Mouse (Mus musculus): Measurements from ENCODE around the gene Matn1. TPM values are rescaled to one million over a fixed set of nuclear protein-coding genes. Genes with fewer than 3 reads are reported as not detected.
A peak's percentile ranks its signal among the peaks of the same experiment; 100 is the strongest.

The Matn1 gene
- total RNA-seq (2022) = not detected

GRCm38 (mm10) chr4:130944112-130944511 lies at the start of gene Matn1:
TSS of gene Matn1 (plus strand) at chr4:130944385.
- DNase-seq (ENCODE audit: low spot score in 2 of 2) = no peak

- no peak for DNase-seq (ENCODE audit: low spot score in 2 of 2)
These were observed 48.5 kb upstream of the Matn1 start for GRCm38 (mm10) chr4:130895701-130896100.

- no peak for DNase-seq (ENCODE audit: low spot score in 2 of 2)
These were observed 47.8 kb upstream of the Matn1 start for GRCm38 (mm10) chr4:130896372-130896771.

GRCm38 (mm10) chr4:130899383-130899781 lies 44.8 kb upstream of the Matn1 start:
- no peak for DNase-seq (ENCODE audit: low spot score in 2 of 2)

GRCm38 (mm10) chr4:130899782-130900427 lies 44.3 kb upstream of the Matn1 start:
- peak in 1 of 2 experiments; percentile 49 for DNase-seq (ENCODE audit: low spot score in 2 of 2)

- no peak for DNase-seq (ENCODE audit: low spot score in 2 of 2)
These were observed 43.4 kb upstream of the Matn1 start for GRCm38 (mm10) chr4:130900746-130901145.

- no peak for DNase-seq (ENCODE audit: low spot score in 2 of 2)
These were observed 41.9 kb upstream of the Matn1 start for GRCm38 (mm10) chr4:130902289-130902781.

GRCm38 (mm10) chr4:130905025-130905424 lies 39.2 kb upstream of the Matn1 start:
- no peak for DNase-seq (ENCODE audit: low spot score in 2 of 2)

- no peak for DNase-seq (ENCODE audit: low spot score in 2 of 2)
These were observed 38.3 kb upstream of the Matn1 start for GRCm38 (mm10) chr4:130905882-130906281.

- DNase-seq (ENCODE audit: low spot score in 2 of 2) = peak; percentile 77 to 87
These were observed 37.9 kb upstream of the Matn1 start for GRCm38 (mm10) chr4:130906296-130906695.

GRCm38 (mm10) chr4:130907200-130908069 lies 36.8 kb upstream of the Matn1 start:
- no peak for DNase-seq (ENCODE audit: low spot score in 2 of 2)

- no peak for DNase-seq (ENCODE audit: low spot score in 2 of 2)
These were observed 36.1 kb upstream of the Matn1 start for GRCm38 (mm10) chr4:130908133-130908532.

- DNase-seq (ENCODE audit: low spot score in 2 of 2) = no peak
These were observed 34.9 kb upstream of the Matn1 start for GRCm38 (mm10) chr4:130909167-130909874.

- no peak for DNase-seq (ENCODE audit: low spot score in 2 of 2)
These were observed 33.5 kb upstream of the Matn1 start for GRCm38 (mm10) chr4:130910666-130911065.

GRCm38 (mm10) chr4:130912626-130913025 lies 31.6 kb upstream of the Matn1 start:
- no peak for DNase-seq (ENCODE audit: low spot score in 2 of 2)

- DNase-seq (ENCODE audit: low spot score in 2 of 2) = no peak
These were observed 31.1 kb upstream of the Matn1 start, which contains the start of gene Laptm5 for GRCm38 (mm10) chr4:130913077-130913476. TSS of gene Laptm5 (plus strand) at chr4:130913125.

- DNase-seq (ENCODE audit: low spot score in 2 of 2) = no peak
These were observed 30.7 kb upstream of the Matn1 start for GRCm38 (mm10) chr4:130913511-130913910.

GRCm38 (mm10) chr4:130914011-130914410 lies 30.2 kb upstream of the Matn1 start:
- DNase-seq (ENCODE audit: low spot score in 2 of 2) = no peak

- DNase-seq (ENCODE audit: low spot score in 2 of 2) = no peak
These were observed 29.7 kb upstream of the Matn1 start for GRCm38 (mm10) chr4:130914527-130914926.

- DNase-seq (ENCODE audit: low spot score in 2 of 2) = no peak
These were observed 29.0 kb upstream of the Matn1 start for GRCm38 (mm10) chr4:130915006-130915667.

GRCm38 (mm10) chr4:130915668-130916035 lies 28.5 kb upstream of the Matn1 start:
- no peak for DNase-seq (ENCODE audit: low spot score in 2 of 2)

All from gastrocnemius, adult 8-10 months (tissue).